Mouse (Mus musculus): ENCODE data around the gene 3110040M04Rik.
"Not testable (repeated sequence)": the region's sequence is repeated elsewhere in the genome, so short reads cannot be mapped to it uniquely, and the experiment has no call there.

DNA sequence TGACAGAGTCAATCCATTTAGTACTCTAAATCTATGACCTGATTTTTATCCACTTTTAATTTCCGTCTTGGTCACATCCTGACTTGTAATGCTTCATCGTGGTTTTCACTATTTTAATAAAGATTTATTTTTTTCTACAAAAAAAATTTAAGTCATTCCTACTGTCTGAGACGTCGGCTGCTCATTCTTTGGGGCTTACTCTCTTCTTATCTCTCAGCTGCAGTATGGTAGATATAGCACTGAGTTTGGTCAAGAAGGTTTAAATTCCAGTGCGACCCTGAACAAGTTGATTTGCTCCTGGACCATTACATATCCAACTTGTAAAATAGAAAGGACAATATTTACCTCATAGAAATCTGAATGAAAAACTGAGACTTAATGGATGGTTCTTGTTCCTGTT, 7.7 kb downstream of the 3110040M04Rik start:
- TF ChIP-seq TAL1, GATA1 (IDR thresholded peaks at IDR 0.05; ENCODE audit: low read length): not testable (repeated sequence)

Measured in erythroblast, embryonic 14.5 days (primary cell).